Mouse (Mus musculus) kidney, adult 8-10 months (tissue): Measurements from ENCODE around the gene 0610030E20Rik.

Experiments used
- DNase-seq, 2 experiments: peaks; one replicate each; pipeline ENCODE4 v3.0.0; 2022

0610030E20Rik gene

DNA sequence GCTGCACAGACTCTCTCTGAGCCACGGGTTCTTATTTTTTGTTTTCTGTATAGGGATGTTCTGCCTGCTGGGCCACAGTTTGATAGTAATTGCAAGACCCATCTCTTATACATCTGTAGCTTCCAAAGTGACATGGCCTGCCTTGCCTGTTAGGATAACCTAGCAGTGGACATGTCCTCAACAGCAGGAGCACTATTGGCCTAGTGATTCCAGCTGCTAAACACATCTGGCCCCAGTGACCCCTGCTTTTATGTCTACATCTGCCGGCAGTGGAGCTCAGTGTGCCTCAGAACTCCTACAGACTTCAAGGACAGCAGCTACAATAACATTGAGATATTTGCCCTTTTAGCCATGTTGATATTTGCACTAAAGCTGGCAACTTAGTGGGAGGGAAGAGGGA is 52.9 kb downstream of the 0610030E20Rik start:
- no peak for DNase-seq

DNA sequence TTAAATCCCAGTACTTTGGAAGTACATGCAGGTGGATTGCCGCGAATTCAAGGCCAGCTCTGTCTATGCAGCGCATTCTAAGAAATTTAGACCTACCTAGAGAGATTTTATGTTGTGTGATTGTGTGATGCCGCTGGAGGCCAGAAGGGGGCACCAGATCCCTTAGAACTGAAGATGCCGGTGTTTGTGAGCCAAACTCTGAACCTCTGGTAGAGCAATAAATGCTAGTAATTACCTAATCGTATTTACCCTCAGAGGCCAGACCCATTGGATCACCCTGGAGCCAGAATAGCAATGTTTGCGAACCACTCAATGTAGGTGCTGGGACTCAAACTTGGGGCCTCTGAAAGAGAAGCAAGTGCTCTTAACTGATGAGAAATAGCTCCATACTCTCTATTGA is 54.8 kb downstream of the 0610030E20Rik start:
- peak; percentile 72 to 92 for DNase-seq
